Mouse (Mus musculus) frontal cortex, postnatal 36 days (tissue): ENCODE measurements at regions not wholly inside any gene's neighbourhood (a gene's known extent, or its start where the extent isn't known, plus 50 kb on each side); places are given as distances from the start of the nearest gene placed in this dataset.

Experiments
- DNase-seq, 2 experiments: peaks; one replicate each; pipeline ENCODE4 v3.0.0; 2022; ENCODE audit warnings: low spot score in 2 of 2

DNA sequence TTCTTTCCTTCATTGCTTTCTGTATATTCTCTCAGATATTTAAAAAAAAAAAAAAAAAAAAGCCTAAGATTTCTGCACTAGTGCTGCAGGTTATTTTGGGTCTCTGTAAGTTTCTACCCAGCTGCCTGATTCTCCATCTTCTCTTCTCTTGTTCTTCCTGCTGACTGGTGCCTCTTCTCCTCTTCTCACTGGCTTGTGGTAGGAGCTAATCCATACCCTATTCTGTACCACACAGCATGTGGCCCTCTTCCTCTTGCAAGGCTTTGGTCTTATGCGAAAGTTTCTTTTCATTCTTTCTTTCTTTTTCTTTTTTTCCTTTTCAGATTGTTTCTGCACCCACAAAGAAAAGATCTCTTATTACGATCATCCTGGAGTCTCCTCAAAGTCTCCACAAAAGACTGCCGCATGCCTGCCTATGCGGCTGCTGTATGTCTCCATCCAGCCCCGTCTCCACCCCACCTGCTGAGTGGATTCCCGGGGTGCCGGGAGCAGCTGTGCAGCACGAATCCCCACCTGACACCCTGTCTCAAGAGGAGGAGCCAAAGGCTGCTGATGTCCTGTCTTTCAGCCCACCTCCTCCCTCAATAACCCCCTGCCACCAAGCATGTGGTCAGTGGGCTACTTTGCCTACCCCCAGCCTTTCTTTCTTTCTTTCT, 66.3 kb downstream of the Ythdf1 start:
- no peak for DNase-seq

GRCm38 (mm10) chr2:180847497-180847896, 70.8 kb upstream of the Bhlhe23 start:
- DNase-seq, result no peak

DNA sequence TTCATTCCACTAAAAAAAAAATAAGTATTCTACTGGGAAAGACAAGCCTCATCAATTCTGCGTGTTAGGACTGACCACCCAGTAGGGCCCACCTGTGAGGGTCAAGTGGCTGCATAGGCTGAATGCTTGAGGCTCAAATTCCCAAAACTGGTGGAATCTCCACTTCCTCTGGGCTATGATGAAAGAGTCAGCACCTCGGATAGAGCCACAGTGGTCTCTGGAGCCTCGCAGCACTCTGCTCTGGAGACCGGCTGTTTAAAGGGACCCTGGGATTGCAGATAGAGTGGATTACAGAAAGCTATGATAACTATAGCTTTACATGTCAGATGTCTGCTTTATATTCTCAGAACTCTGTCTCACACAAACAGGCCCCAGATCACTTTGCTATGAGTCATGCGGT, 68.3 kb upstream of the Bhlhe23 start:
- DNase-seq, result no peak

GRCm38 (mm10) chr2:180843669-180844068, 67.0 kb upstream of the Bhlhe23 start:
- no peak for DNase-seq

DNA sequence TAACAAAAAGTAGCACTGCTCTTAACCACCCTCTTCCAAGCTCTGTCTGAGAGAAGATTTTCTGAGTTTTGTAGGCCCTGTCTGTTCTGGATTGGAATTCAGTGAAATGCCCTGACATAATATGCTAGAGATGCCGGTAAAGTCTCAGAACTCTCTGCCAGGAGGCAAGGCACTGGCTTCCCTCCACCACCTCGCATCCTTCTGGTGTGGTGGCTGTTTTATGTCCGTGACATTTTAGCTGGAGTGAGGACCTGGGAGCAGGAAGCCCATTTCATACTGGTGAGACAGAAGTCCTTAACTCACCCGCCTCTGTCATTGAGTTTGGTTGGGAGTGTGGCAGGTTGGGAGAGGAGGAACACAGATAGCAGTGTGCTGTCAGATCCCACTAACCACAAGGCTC, 62.4 kb upstream of the Bhlhe23 start:
- DNase-seq, result no peak

DNA sequence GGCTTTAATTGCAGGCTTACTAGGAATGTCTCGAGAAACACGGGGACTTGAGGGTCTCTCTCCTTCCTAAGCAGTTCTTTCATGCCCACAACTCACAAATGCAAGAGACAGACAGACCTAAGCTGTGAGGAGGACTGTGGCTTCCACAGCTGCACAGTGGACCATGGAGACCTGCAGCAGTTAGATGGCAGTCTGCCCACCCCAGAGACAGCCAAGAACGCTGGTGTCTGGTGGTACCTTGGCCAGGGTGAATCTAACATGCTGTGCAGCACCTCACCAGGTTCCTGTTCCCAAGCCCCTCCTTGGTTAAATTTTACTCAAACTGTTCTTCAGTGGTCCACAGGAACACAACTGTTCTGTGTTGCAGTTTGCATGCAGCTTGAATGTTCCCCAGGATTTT, 61.3 kb upstream of the Bhlhe23 start:
- DNase-seq, result no peak

- no peak for DNase-seq
Measured at GRCm38 (mm10) chr2:180837318-180837920, 60.7 kb upstream of the Bhlhe23 start.

GRCm38 (mm10) chr2:180835936-180836602, 59.4 kb upstream of the Bhlhe23 start:
- no peak for DNase-seq

DNA sequence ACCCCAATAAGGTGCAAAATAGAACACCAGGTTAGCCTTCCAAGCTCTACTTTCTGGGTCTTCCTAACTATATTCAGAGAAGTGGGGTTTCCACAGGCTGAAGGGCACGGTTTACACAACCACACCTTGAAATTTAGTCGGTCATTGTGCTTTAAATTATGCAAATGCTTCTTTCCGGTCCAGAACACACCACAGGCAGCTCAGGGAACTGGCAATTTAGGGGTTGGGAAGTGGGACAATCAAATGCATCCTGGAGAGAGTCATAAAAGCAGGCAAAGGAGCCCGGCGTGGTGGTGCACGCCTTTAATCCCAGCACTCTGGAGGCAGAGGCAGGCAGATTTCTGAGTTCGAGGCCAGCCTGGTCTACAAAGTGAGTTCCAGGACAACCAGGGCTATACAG, 56.0 kb upstream of the Bhlhe23 start:
- DNase-seq, result no peak

GRCm38 (mm10) chr2:180830607-180831006, 53.9 kb upstream of the Bhlhe23 start:
- peak in 1 of 2 experiments; percentile 52 for DNase-seq

DNA sequence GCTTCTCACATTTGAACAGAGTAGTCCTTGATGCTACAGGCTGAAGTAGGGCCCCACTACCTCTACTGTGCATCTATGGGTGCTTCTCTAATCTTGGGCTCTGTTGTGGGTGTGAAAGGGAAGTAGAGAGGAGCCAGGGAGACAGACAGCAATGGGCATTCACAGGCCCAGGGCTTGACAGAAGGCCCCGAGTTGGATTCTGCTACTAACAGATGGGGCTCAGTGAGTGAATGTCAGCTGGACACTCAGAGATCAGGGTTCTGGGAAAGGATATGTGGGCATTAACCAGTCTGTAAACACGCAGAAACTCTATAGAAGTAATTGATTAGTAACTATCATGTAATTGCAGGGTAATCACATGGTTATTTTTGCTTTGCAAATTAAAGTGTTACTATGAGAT, 51.4 kb upstream of the Bhlhe23 start:
- DNase-seq, result no peak

- no peak for DNase-seq
Measured at GRCm38 (mm10) chr2:180826742-180827141, 50.0 kb upstream of the Bhlhe23 start.
